In genomic region chr7:101908367-101908766, GRCm38 (mm10) we compare ENCODE assay signal across 11 mouse cellular contexts. TPM values are rescaled to one million over a fixed set of nuclear protein-coding genes. Genes with fewer than 3 reads are reported as not detected.
DNase-seq lines count a peak whose midpoint lies in the region; ATAC-seq and TF ChIP-seq lines count a peak whose summit lies in the region.
"Had no signal": no experiment of that assay in that cellular context is flagged by ENCODE, and none has a peak within 500 bp of the region (broad histone marks: within the 10 kb centered on the region; RNA-seq: fewer than 3 reads in every experiment).

No protein-coding gene starts in this region.

- WGBS in embryonic facial prominence, embryonic 11.5 days, result 82% methylated on average over 4 of the region's 4 CpGs
- WGBS in intestine, postnatal 0 days, result 36% methylated on average over 4 of the region's 4 CpGs

- no peaks in the 10 kb centered on the region for H3K27me3 ChIP-seq in embryonic facial prominence, embryonic 11.5 days (ENCODE audit: control insufficient read depth, insufficient read depth, low read length)
- H3K27me3 ChIP-seq in intestine, postnatal 0 days (replicated peaks; ENCODE audit: control insufficient read depth, insufficient read depth, low read length), result no peaks in the 10 kb centered on the region
- H3K27me3 ChIP-seq: Patski had no signal

- H3K36me3 ChIP-seq in embryonic facial prominence, embryonic 11.5 days (replicated peaks; ENCODE audit: control insufficient read depth, insufficient read depth, low read depth, low read length), result peaks cover 6% of the 10 kb centered on the region
- H3K36me3 ChIP-seq in intestine, postnatal 0 days (ENCODE audit: control insufficient read depth, insufficient read depth), result peaks cover 36% of the 10 kb centered on the region

- ATAC-seq in embryonic facial prominence, embryonic 11.5 days (replicated peaks; ENCODE audit: insufficient number of reproducible peaks, low FRiP score, low TSS enrichment, low read depth), result no peak
- ATAC-seq in intestine, postnatal 0 days, result no peak
- ATAC-seq: Patski had no signal

- DNase-seq in left cerebral cortex, adult 2 months (ENCODE audit: extremely low spot score in 1 of 2, low spot score in 2 of 2), result no peak
- DNase-seq in left cerebral cortex, postnatal 25 days (ENCODE audit: low spot score in 2 of 2), result no peak
- no peak for DNase-seq in embryonic facial prominence, embryonic 11.5 days (ENCODE audit: low spot score)
- DNase-seq in lung, postnatal 4 days, result peak; percentile 30 to 33
- DNase-seq in thymus, adult 18-20 months, result no peak
- no peak for DNase-seq in frontal cortex, postnatal 36 days (ENCODE audit: low spot score in 2 of 2)
- no peak for DNase-seq in right cerebral cortex, postnatal 4 days
- DNase-seq: thymus, postnatal 4 days had no signal

- intact Hi-C loops in left cerebral cortex, adult 2 months (cut with DNase I), result loop anchor here (5.0 kb wide), 1 partner anchor 246 kb away; the partner anchor contains the start of gene Clpb
- intact Hi-C loops in left cerebral cortex, postnatal 25 days (cut with DNase I), result no loop called here

- peak overlapping the region; percentile 5; the same call in 1 of the 2 replicates for H3K9ac ChIP-seq in embryonic facial prominence, embryonic 11.5 days (replicated peaks; ENCODE audit: low read length)
- H3K9ac ChIP-seq in intestine, postnatal 0 days (ENCODE audit: low read depth, low read length), result no peak overlapping the region

- H3K4me1 ChIP-seq in embryonic facial prominence, embryonic 11.5 days (ENCODE audit: control insufficient read depth, insufficient read depth, low read length), result no peaks in the 10 kb centered on the region
- H3K4me1 ChIP-seq in intestine, postnatal 0 days (replicated peaks; ENCODE audit: control insufficient read depth, insufficient read depth, low read length), result no peaks in the 10 kb centered on the region; the same call in none of the 2 replicates

- H3K4me2 ChIP-seq in embryonic facial prominence, embryonic 11.5 days (ENCODE audit: low read depth, low read length), result no peak overlapping the region
- H3K4me2 ChIP-seq in intestine, postnatal 0 days (replicated peaks; ENCODE audit: low read depth), result peak overlapping the region; percentile 43

- no peaks in the 10 kb centered on the region for H3K9me3 ChIP-seq in embryonic facial prominence, embryonic 11.5 days (replicated peaks; ENCODE audit: control insufficient read depth, low read length)
- no peaks in the 10 kb centered on the region for H3K9me3 ChIP-seq in intestine, postnatal 0 days (ENCODE audit: control insufficient read depth)

- no peak for TF ChIP-seq CTCF in left cerebral cortex, adult 2 months (IDR thresholded peaks at IDR 0.05)
- 0 out of 2 replicates have a peak, but pooled peaks have one; percentile 12 for TF ChIP-seq CTCF in intestine, postnatal 0 days (IDR thresholded peaks at IDR 0.05; ENCODE audit: low read depth)

- H3K4me3 ChIP-seq in left cerebral cortex, adult 2 months, result no peak overlapping the region
- H3K4me3 ChIP-seq in embryonic facial prominence, embryonic 11.5 days (ENCODE audit: low read depth, low read length), result no peak overlapping the region
- no peak overlapping the region for H3K4me3 ChIP-seq in intestine, postnatal 0 days (ENCODE audit: low read depth, low read length)

- peak overlapping the region; percentile 40; the same call in 1 of the 2 replicates for H3K27ac ChIP-seq in left cerebral cortex, adult 2 months
- H3K27ac ChIP-seq in embryonic facial prominence, embryonic 11.5 days (replicated peaks; ENCODE audit: low read depth, low read length), result no peak overlapping the region
- peak overlapping the region; percentile 57; the same call in 1 of the 2 replicates for H3K27ac ChIP-seq in intestine, postnatal 0 days (ENCODE audit: low read depth, low read length)

RNA-seq across cellular contexts. Expression of gene Tomt, which starts 2.2 kb away (rescaled TPM):
- total RNA-seq in left cerebral cortex, adult 2 months (2021), result not detected
- under 1 TPM; 0.11 to 0.14 TPM for total RNA-seq in left cerebral cortex, postnatal 25 days (2021)
- polyA plus RNA-seq in embryonic facial prominence, embryonic 11.5 days (2014; fragmentation: Nextera tagmentation; extraction: Ambion mirVana), result 0.26 and 0.27 TPM in 2 replicates
- 0.20 and 0.25 TPM in 2 replicates for polyA plus RNA-seq in intestine, postnatal 0 days (2015; fragmentation: Nextera tagmentation; extraction: Ambion mirVana)

RNA-seq across cellular contexts. Expression of gene Lamtor1, which starts 2.7 kb away (rescaled TPM):
- total RNA-seq in left cerebral cortex, adult 2 months (2021), result 10 to 100 TPM; 87.9 to 90.9 TPM
- total RNA-seq in left cerebral cortex, postnatal 25 days (2021), result 10 to 100 TPM; 97.2 to 99.6 TPM
- polyA plus RNA-seq in embryonic facial prominence, embryonic 11.5 days (2014; fragmentation: Nextera tagmentation; extraction: Ambion mirVana), result 127 and 149 TPM in 2 replicates
- polyA plus RNA-seq in intestine, postnatal 0 days (2015; fragmentation: Nextera tagmentation; extraction: Ambion mirVana), result 179 TPM in 2 replicates

RNA-seq across cellular contexts. Expression of gene Lrrc51, which starts 25.3 kb away (rescaled TPM):
- total RNA-seq in left cerebral cortex, adult 2 months (2021), result 1 to 10 TPM; 4.0 to 4.8 TPM
- total RNA-seq in left cerebral cortex, postnatal 25 days (2021), result 1 to 10 TPM; 5.6 to 6.9 TPM
- 11.0 and 12.1 TPM in 2 replicates for polyA plus RNA-seq in embryonic facial prominence, embryonic 11.5 days (2014; fragmentation: Nextera tagmentation; extraction: Ambion mirVana)
- polyA plus RNA-seq in intestine, postnatal 0 days (2015; fragmentation: Nextera tagmentation; extraction: Ambion mirVana), result 3.1 and 3.6 TPM in 2 replicates

RNA-seq across cellular contexts. Expression of gene Numa1, which starts 25.5 kb away (rescaled TPM):
- total RNA-seq in left cerebral cortex, adult 2 months (2021), result 100 to 1,000 TPM in 1 of 2 experiments, 10 to 100 TPM in 1; 96.8 to 101 TPM
- 10 to 100 TPM; 77.1 to 83.2 TPM for total RNA-seq in left cerebral cortex, postnatal 25 days (2021)
- 107 and 110 TPM in 2 replicates for polyA plus RNA-seq in embryonic facial prominence, embryonic 11.5 days (2014; fragmentation: Nextera tagmentation; extraction: Ambion mirVana)
- polyA plus RNA-seq in intestine, postnatal 0 days (2015; fragmentation: Nextera tagmentation; extraction: Ambion mirVana), result 17.0 and 19.2 TPM in 2 replicates

RNA-seq across cellular contexts. Expression of gene Folr1, which starts 37.8 kb away (rescaled TPM):
- 1 to 10 TPM; 1.1 to 1.8 TPM for total RNA-seq in left cerebral cortex, adult 2 months (2021)
- total RNA-seq in left cerebral cortex, postnatal 25 days (2021), result 1 to 10 TPM; 3.3 to 5.2 TPM
- polyA plus RNA-seq in embryonic facial prominence, embryonic 11.5 days (2014; fragmentation: Nextera tagmentation; extraction: Ambion mirVana), result 0.91 and 4.9 TPM in 2 replicates
- polyA plus RNA-seq in intestine, postnatal 0 days (2015; fragmentation: Nextera tagmentation; extraction: Ambion mirVana), result 521 and 623 TPM in 2 replicates
- total RNA-seq: hematopoietic stem cell, adult 5-6 weeks had no signal

Comparison
In these comparisons a context has a peak if more than half of its experiments do, and no peak if none do; other contexts are left out.
1. DNase-seq: peak in lung, postnatal 4 days (2 of 2); none in left cerebral cortex, adult 2 months (0 of 2), left cerebral cortex, postnatal 25 days (0 of 2), embryonic facial prominence, embryonic 11.5 days (single experiment), thymus, adult 18-20 months (0 of 2), frontal cortex, postnatal 36 days (0 of 2) and right cerebral cortex, postnatal 4 days (single experiment).